Mouse (Mus musculus) kidney, postnatal 14 days (tissue): ENCODE data around the gene Thegl.
"Not testable (repeated sequence)": the region's sequence is repeated elsewhere in the genome, so short reads cannot be mapped to it uniquely, and the experiment has no call there.

Source experiments
- DNase-seq: peaks from one replicate; pipeline ENCODE4 v3.0.0; 2022; ENCODE audit warnings: mixed read lengths

Thegl gene

GRCm38 (mm10) chr5:77056881-77057440 is 41.1 kb downstream of the Thegl start:
- DNase-seq, result no peak

- DNase-seq, result no peak
Observed at GRCm38 (mm10) chr5:77060363-77060762, 44.5 kb downstream of the Thegl start.

GRCm38 (mm10) chr5:77061372-77062038 is 45.7 kb downstream of the Thegl start:
- peak; percentile 47 for DNase-seq

- DNase-seq, result no peak
Observed at GRCm38 (mm10) chr5:77067321-77067720, 51.5 kb downstream of the Thegl start.

- DNase-seq, result no peak
Observed at GRCm38 (mm10) chr5:77070987-77071386, 55.2 kb downstream of the Thegl start.

- DNase-seq, result no peak
Observed at GRCm38 (mm10) chr5:77071626-77072025, 55.8 kb downstream of the Thegl start.

GRCm38 (mm10) chr5:77073794-77074193 is 58.0 kb downstream of the Thegl start:
- no peak for DNase-seq

- DNase-seq, result peak; percentile 24
Observed at GRCm38 (mm10) chr5:77074914-77075313, 59.1 kb downstream of the Thegl start.

- no peak for DNase-seq
Observed at GRCm38 (mm10) chr5:77075951-77076350, 60.1 kb downstream of the Thegl start.

- no peak for DNase-seq
Observed at GRCm38 (mm10) chr5:77080761-77081160, 64.9 kb downstream of the Thegl start.

GRCm38 (mm10) chr5:77082735-77083134 is 66.9 kb downstream of the Thegl start:
- no peak for DNase-seq

- no peak for DNase-seq
Observed at GRCm38 (mm10) chr5:77084418-77084817, 68.6 kb downstream of the Thegl start.

GRCm38 (mm10) chr5:77085753-77086450 is 70.1 kb downstream of the Thegl start:
- no peak for DNase-seq

- DNase-seq, result no peak
Observed at GRCm38 (mm10) chr5:77086541-77086940, 70.7 kb downstream of the Thegl start.

GRCm38 (mm10) chr5:77087122-77087521 is 71.3 kb downstream of the Thegl start:
- no peak for DNase-seq

GRCm38 (mm10) chr5:77089294-77089693 is 73.5 kb downstream of the Thegl start:
- DNase-seq, result peak; percentile 55

GRCm38 (mm10) chr5:77089901-77090300 is 74.1 kb downstream of the Thegl start:
- no peak for DNase-seq

GRCm38 (mm10) chr5:77090521-77091096 is 74.8 kb downstream of the Thegl start:
- DNase-seq, result no peak

- DNase-seq, result no peak
Observed at GRCm38 (mm10) chr5:77091923-77092322, 76.1 kb downstream of the Thegl start.

- no peak for DNase-seq
Observed at GRCm38 (mm10) chr5:77092531-77092930, 76.7 kb downstream of the Thegl start.

- DNase-seq, result no peak
Observed at GRCm38 (mm10) chr5:77093961-77094360, 78.1 kb downstream of the Thegl start.

- peak; percentile 74 for DNase-seq
Observed at GRCm38 (mm10) chr5:77094510-77095491, 79.0 kb downstream of the Thegl start.

GRCm38 (mm10) chr5:77096194-77096593 is 80.4 kb downstream of the Thegl start:
- DNase-seq, result not testable (repeated sequence)
